Mouse (Mus musculus): ENCODE measurements around the gene Snrpd3. TPM values are rescaled to one million over a fixed set of nuclear protein-coding genes. Genes with fewer than 3 reads are reported as not detected.

Snrpd3 gene
- total and polyA plus RNA-seq, 2 experiments from 2014 or later: 10.8 to 65.4 TPM

- Histone ChIP-seq H3K4me2 (ENCODE audit: low read depth, low read length) (peak overlapping the region; percentile 87; the same call in 1 of the 2 replicates), H3K4me3 (ENCODE audit: low read depth, low read length) (no peak overlapping the region), H3K36me3 (replicated peaks; ENCODE audit: control insufficient read depth, insufficient read depth, low read length) (peaks cover 30% of the 10 kb centered on the region), H3K4me1 (ENCODE audit: control insufficient read depth, insufficient read depth) (peaks cover 22% of the 10 kb centered on the region), H3K9ac (replicated peaks; ENCODE audit: low read depth, low read length) (0 out of 2 replicates have a peak overlapping the region, but pooled peaks have one; percentile 85), H3K27me3 (ENCODE audit: control insufficient read depth, insufficient read depth, low read length) (no peaks in the 10 kb centered on the region), H3K27ac (ENCODE audit: low read depth) (no peak overlapping the region), H3K9me3 (replicated peaks; ENCODE audit: control insufficient read depth, low read length) (no peaks in the 10 kb centered on the region)
- TF ChIP-seq CTCF (IDR thresholded peaks at IDR 0.05; ENCODE audit: low read depth): no peak
- TF ChIP-seq EP300 (IDR thresholded peaks at IDR 0.05; ENCODE audit: low read depth): no peak
- ATAC-seq (ENCODE audit: insufficient read depth, low read depth): no peak
- DNase-seq (ENCODE audit: low spot score): no peak
- WGBS: 76% methylated on average over 4 of the region's 4 CpGs
These were observed 1.9 kb upstream of the Snrpd3 start for GRCm38 (mm10) chr10:75515216-75516037.

DNA sequence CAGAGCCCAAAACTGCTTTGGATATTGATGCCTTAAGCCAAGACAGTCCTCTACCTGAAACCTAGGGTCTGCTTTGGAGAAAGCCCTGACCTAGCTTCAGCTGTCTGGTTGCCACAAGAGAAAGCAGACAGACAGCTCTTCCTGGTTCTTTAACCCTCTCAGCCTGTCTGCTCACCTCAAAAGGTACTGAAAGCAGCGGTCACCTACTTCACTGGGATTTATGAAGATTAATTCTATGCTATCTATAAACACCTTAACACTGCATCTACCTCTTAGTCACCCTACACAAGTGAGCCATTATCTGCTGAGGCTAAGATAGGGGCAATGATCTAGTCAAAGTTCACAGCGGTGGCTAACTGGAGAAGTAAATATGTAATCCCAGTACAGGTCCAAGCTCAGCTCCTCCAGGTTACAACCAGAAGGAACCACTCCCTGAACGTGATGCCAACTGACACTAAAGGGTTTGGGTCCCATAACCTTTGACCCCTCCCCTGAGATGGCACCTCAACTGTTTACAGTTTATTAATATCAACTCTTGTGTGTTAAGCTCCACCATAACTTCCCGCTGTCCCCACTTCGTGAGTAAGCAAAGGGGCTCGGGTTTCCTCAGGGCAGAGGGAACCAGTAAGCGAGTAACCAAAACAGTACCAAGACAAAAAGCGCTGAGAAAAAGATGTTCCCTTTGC, 1.2 kb upstream of the Snrpd3 start:
- Histone ChIP-seq H3K27me3 (ENCODE audit: control insufficient read depth, insufficient read depth, low read length) (no peaks in the 10 kb centered on the region), H3K4me1 (ENCODE audit: control insufficient read depth, insufficient read depth) (peaks cover 22% of the 10 kb centered on the region), H3K4me2 (ENCODE audit: low read depth, low read length) (peak overlapping the region; percentile 87), H3K9ac (replicated peaks; ENCODE audit: low read depth, low read length) (peak overlapping the region; percentile 85), H3K27ac (ENCODE audit: low read depth) (peak overlapping the region; percentile 100), H3K36me3 (replicated peaks; ENCODE audit: control insufficient read depth, insufficient read depth, low read length) (peaks cover 30% of the 10 kb centered on the region), H3K9me3 (replicated peaks; ENCODE audit: control insufficient read depth, low read length) (no peaks in the 10 kb centered on the region), H3K4me3 (ENCODE audit: low read depth, low read length) (peak overlapping the region; percentile 69)
- ATAC-seq (ENCODE audit: insufficient read depth, low read depth): no peak
- TF ChIP-seq CTCF (IDR thresholded peaks at IDR 0.05; ENCODE audit: low read depth) (no peak), EP300 (IDR thresholded peaks at IDR 0.05; ENCODE audit: low read depth) (no peak)
- DNase-seq (ENCODE audit: low spot score): peak; percentile 18
- WGBS: 23% methylated on average over 8 of the region's 8 CpGs

- no peak for TF ChIP-seq CTCF (IDR thresholded peaks at IDR 0.05; ENCODE audit: low read depth)
- peak; percentile 40; the same call in 1 of the 2 replicates for TF ChIP-seq EP300 (IDR thresholded peaks at IDR 0.05; ENCODE audit: low read depth)
- Histone ChIP-seq H3K4me3 (ENCODE audit: low read depth, low read length) (peak overlapping the region; percentile 69), H3K27me3 (ENCODE audit: control insufficient read depth, insufficient read depth, low read length) (no peaks in the 10 kb centered on the region), H3K9me3 (replicated peaks; ENCODE audit: control insufficient read depth, low read length) (no peaks in the 10 kb centered on the region), H3K4me1 (ENCODE audit: control insufficient read depth, insufficient read depth) (peaks cover 22% of the 10 kb centered on the region), H3K27ac (ENCODE audit: low read depth) (peak overlapping the region; percentile 100), H3K4me2 (ENCODE audit: low read depth, low read length) (peak overlapping the region; percentile 87), H3K9ac (replicated peaks; ENCODE audit: low read depth, low read length) (peak overlapping the region; percentile 85), H3K36me3 (replicated peaks; ENCODE audit: control insufficient read depth, insufficient read depth, low read length) (peaks cover 29% of the 10 kb centered on the region)
- WGBS: under 1% methylated on average over 12 of the region's 12 CpGs
- ATAC-seq (ENCODE audit: insufficient read depth, low read depth) (no peak; the same call in 1 of the 2 replicates), DNase-seq (ENCODE audit: low spot score) (peak; percentile 19)
These were observed 653 bp upstream of the Snrpd3 start for GRCm38 (mm10) chr10:75516724-75517072.

DNA sequence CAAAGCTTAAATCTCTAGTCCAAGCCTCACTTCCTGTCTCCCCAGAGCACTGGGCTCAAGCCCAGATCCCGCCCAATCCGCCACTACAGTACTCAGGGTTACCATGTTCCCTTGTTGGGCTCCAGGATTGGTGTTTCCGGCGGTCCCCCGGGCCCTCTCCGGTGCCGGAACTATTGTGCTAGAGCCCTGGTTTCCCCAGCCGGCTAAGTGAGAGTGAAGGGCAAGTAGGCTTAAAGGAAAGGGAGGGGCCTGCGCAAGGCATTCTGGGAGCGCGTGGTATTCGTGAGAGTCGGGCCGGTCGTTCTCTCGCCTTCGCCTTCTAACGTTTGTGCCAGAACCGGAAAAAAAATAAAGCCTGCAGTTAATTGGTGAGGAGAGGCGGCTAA, 400 bp downstream of the Snrpd3 start, which contains the start of gene Gucd1:
Gucd1 (minus strand) TSS at position 215 of the 386 bp plus-strand sequence.
- peak within 1 kb of the TSS; percentile 87 for H3K4me2 ChIP-seq (ENCODE audit: low read depth, low read length)
- H3K27ac ChIP-seq (ENCODE audit: low read depth): peak within 1 kb of the TSS; percentile 100
- ATAC-seq (ENCODE audit: insufficient read depth, low read depth) (peak; percentile 89), DNase-seq (ENCODE audit: low spot score) (peak; percentile 94)
- H3K9me3 ChIP-seq (replicated peaks; ENCODE audit: control insufficient read depth, low read length): no peaks in the 10 kb centered on the region
- H3K36me3 ChIP-seq (replicated peaks; ENCODE audit: control insufficient read depth, insufficient read depth, low read length): peaks cover 33% of the 10 kb centered on the region
- H3K4me3 ChIP-seq (ENCODE audit: low read depth, low read length): peak within 1 kb of the TSS; percentile 69
- peaks cover 22% of the 10 kb centered on the region for H3K4me1 ChIP-seq (ENCODE audit: control insufficient read depth, insufficient read depth)
- no peaks in the 10 kb centered on the region for H3K27me3 ChIP-seq (ENCODE audit: control insufficient read depth, insufficient read depth, low read length)
- H3K9ac ChIP-seq (replicated peaks; ENCODE audit: low read depth, low read length): peak within 1 kb of the TSS; percentile 85
- 0% methylated on average over 20 of the region's 20 CpGs for WGBS
- TF ChIP-seq EP300 (IDR thresholded peaks at IDR 0.05; ENCODE audit: low read depth) (peak; percentile 74), CTCF (IDR thresholded peaks at IDR 0.05; ENCODE audit: low read depth) (no peak)

- ATAC-seq (ENCODE audit: insufficient read depth, low read depth) (no peak), DNase-seq (ENCODE audit: low spot score) (no peak)
- 92% methylated on average over 5 of the region's 5 CpGs for WGBS
- no peaks in the 10 kb centered on the region for H3K27me3 ChIP-seq (ENCODE audit: control insufficient read depth, insufficient read depth, low read length)
- TF ChIP-seq CTCF (IDR thresholded peaks at IDR 0.05; ENCODE audit: low read depth) (no peak), EP300 (IDR thresholded peaks at IDR 0.05; ENCODE audit: low read depth) (no peak)
- no peak overlapping the region for H3K9ac ChIP-seq (replicated peaks; ENCODE audit: low read depth, low read length)
- H3K36me3 ChIP-seq (replicated peaks; ENCODE audit: control insufficient read depth, insufficient read depth, low read length): peaks cover 54% of the 10 kb centered on the region
- no peaks in the 10 kb centered on the region for H3K9me3 ChIP-seq (replicated peaks; ENCODE audit: control insufficient read depth, low read length)
- H3K27ac ChIP-seq (ENCODE audit: low read depth): no peak overlapping the region
- H3K4me1 ChIP-seq (ENCODE audit: control insufficient read depth, insufficient read depth): peaks cover 18% of the 10 kb centered on the region
- H3K4me3 ChIP-seq (ENCODE audit: low read depth, low read length): no peak overlapping the region
- no peak overlapping the region for H3K4me2 ChIP-seq (ENCODE audit: low read depth, low read length)
These were observed 3.2 kb downstream of the Snrpd3 start for GRCm38 (mm10) chr10:75520581-75520980.
